ENCODE assay signal across 16 mouse cellular contexts in the genomic region with DNA sequence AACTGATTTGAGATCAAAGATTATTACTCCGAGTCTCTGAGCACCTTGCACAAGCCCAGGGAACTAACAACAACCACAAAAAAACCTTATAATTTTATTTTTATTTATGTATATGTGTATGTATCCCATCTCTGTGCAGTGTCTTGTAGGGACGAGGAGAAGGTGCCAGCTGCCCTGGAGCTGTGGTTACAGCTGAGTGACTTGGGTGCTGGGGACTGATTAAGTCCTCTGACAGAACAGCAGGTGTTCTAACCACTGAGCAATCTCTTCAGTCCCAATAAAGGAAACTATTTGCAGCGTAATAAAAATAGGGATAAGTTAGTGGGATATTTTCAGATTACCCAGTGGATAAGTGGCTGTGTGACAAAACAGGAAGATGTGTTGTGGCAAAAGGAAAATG. TPM values are rescaled to one million over a fixed set of nuclear protein-coding genes. Genes with fewer than 3 reads are reported as not detected.
DNase-seq lines count a peak whose midpoint lies in the region; TF ChIP-seq lines count a peak whose summit lies in the region.
"Had no signal": no experiment of that assay in that cellular context is flagged by ENCODE, and none has a peak within 500 bp of the region (broad histone marks: within the 10 kb centered on the region; RNA-seq: fewer than 3 reads in every experiment).

No protein-coding gene starts in this region.

- no peak overlapping the region for H3K4me2 ChIP-seq in myocyte (ENCODE audit: low read depth)

- no peaks in the 10 kb centered on the region for H3K27me3 ChIP-seq in myocyte (ENCODE audit: control insufficient read depth, insufficient read depth, insufficient read length)
- H3K27me3 ChIP-seq: CH12.LX, Patski had no signal

- H3K4me3 ChIP-seq in gastrocnemius, adult 2 months, result no peak overlapping the region
- H3K4me3 ChIP-seq in myocyte, result no peak overlapping the region

- no peak overlapping the region for H3ac ChIP-seq in myocyte (ENCODE audit: control insufficient read depth, insufficient read length)

- TF ChIP-seq POLR2A in myocyte (IDR thresholded peaks at IDR 0.05; ENCODE audit: insufficient read length, low read depth), result no peak

- peaks cover 36% of the 10 kb centered on the region for H3K36me3 ChIP-seq in myocyte (ENCODE audit: control insufficient read depth, insufficient read depth)

- DNase-seq in gastrocnemius, adult 2 months, result no peak
- no peak for DNase-seq in gastrocnemius, postnatal 10 days
- no peak for DNase-seq in heart, postnatal 25 days (ENCODE audit: low spot score)
- DNase-seq: adrenal gland, adult 2 months; adrenal gland, adult 8-10 months; adrenal gland, postnatal 10 days; adrenal gland, postnatal 14 days; adrenal gland, postnatal 25 days; adrenal gland, postnatal 36 days; B cell, adult 2 months; cerebellum, adult 11 months; cerebellum, adult 11-12 months; cerebellum, adult 18-20 months had no signal

- no peaks in the 10 kb centered on the region for H3K79me2 ChIP-seq in myocyte (ENCODE audit: control insufficient read depth, insufficient read depth)

- no peak for TF ChIP-seq CTCF in gastrocnemius, adult 2 months (IDR thresholded peaks at IDR 0.05)

- intact Hi-C loops in gastrocnemius, adult 2 months (cut with DNase I), result no loop called here
- intact Hi-C loops in heart, postnatal 25 days (cut with DNase I), result no loop called here

- peak overlapping the region; percentile 63; the same call in 1 of the 2 replicates for H3K27ac ChIP-seq in gastrocnemius, adult 2 months

TF ChIP-seq in myocyte, 11 proteins besides CTCF, POLR2A, EP300 and RAD21:
- TF ChIP-seq POLR2AphosphoS2 (IDR thresholded peaks at IDR 0.05; ENCODE audit: insufficient read length, low read depth) (no peak), SRF (IDR thresholded peaks at IDR 0.05; ENCODE audit: control insufficient read depth, insufficient read length, low read depth) (no peak), MYOD1 (IDR thresholded peaks at IDR 0.05; ENCODE audit: control insufficient read depth in 1 of 3, insufficient read length in 2 of 3, low read depth in 2 of 3) (peak; percentile 21 to 72 (median 53)), TCF3 (IDR thresholded peaks at IDR 0.05; ENCODE audit: insufficient read length, low read depth) (no peak), E2F4 (IDR thresholded peaks at IDR 0.05; ENCODE audit: insufficient read depth) (no peak), CEBPB (IDR thresholded peaks at IDR 0.05; ENCODE audit: insufficient read depth, poor library complexity, severe bottlenecking) (no peak), REST (IDR thresholded peaks at IDR 0.05; ENCODE audit: insufficient read depth, insufficient read length) (no peak), USF1 (IDR thresholded peaks at IDR 0.05; ENCODE audit: low read depth) (no peak), MYOG (IDR thresholded peaks at IDR 0.05; ENCODE audit: control insufficient read depth in 1 of 3, insufficient read depth in 1 of 3, insufficient read length in 2 of 3, low read depth in 2 of 3) (peak in 1 of 3 experiments; percentile 50)

RNA-seq across cellular contexts. Expression of a gene that starts 6.3 kb away (rescaled TPM):
- total RNA-seq in gastrocnemius, adult 2 months (2021), result 10 to 100 TPM; 31.8 to 38.3 TPM
- total RNA-seq in gastrocnemius, postnatal 10 days (2021), result 10 to 100 TPM; 58.7 to 59.7 TPM
- polyA plus RNA-seq in myocyte (2012; fragmentation: generic; extraction: Trizol), result 43.0 TPM
- 10 to 100 TPM; 56.1 to 61.9 TPM for total RNA-seq in heart, postnatal 25 days (2021)
